Mouse (Mus musculus) forebrain, embryonic 14.5 days (tissue): ENCODE measurements around the gene Mapk1. TPM values are rescaled to one million over a fixed set of nuclear protein-coding genes. Genes with fewer than 3 reads are reported as not detected.
A peak's percentile ranks its signal among the peaks of the same experiment; 100 is the strongest.

Experiments used
- ATAC-seq: fragments of 200-750 bp; cut with Nextera tagmentation; 2 replicates; pipeline ENCODE4 v1.8.0; 2017; ENCODE audit warnings: mild to moderate bottlenecking, moderate library complexity
- DNase-seq: peaks from one replicate; pipeline ENCODE4 v3.0.0-alpha.2; 2015; ENCODE audit warnings: low spot score
- H3K27ac ChIP-seq: fragments of 300-500 bp; sonication (generic); 2 replicates; pipeline ENCODE4 v1.5.1; 2014; ENCODE audit warnings: low read depth, mild to moderate bottlenecking, control low read depth, low read length, moderate library complexity
- H3K27me3 ChIP-seq: fragments of 300-500 bp; sonication (generic); replicated peaks from 2 replicates; pipeline ENCODE4 v1.6.1; 2014; ENCODE audit warnings: low read length, control low read depth, mixed read lengths; ENCODE audit not compliant: control insufficient read depth, insufficient read depth
- H3K36me3 ChIP-seq: fragments of 300-500 bp; sonication (generic); 2 replicates; pipeline ENCODE4 v1.6.1; 2014; ENCODE audit warnings: low read length, control low read depth; ENCODE audit not compliant: control insufficient read depth, insufficient read depth
- H3K4me1 ChIP-seq: fragments of 300-500 bp; sonication (generic); 2 replicates; pipeline ENCODE4 v1.6.1; 2014; ENCODE audit warnings: antibody characterized with exemption, low read length, control low read depth; ENCODE audit not compliant: control insufficient read depth, insufficient read depth
- H3K4me2 ChIP-seq: fragments of 300-500 bp; sonication (generic); 2 replicates; pipeline ENCODE4 v1.6.1; 2014; ENCODE audit warnings: mild to moderate bottlenecking, control low read depth, low read length
- H3K4me3 ChIP-seq: fragments of 300-500 bp; sonication (generic); 2 replicates; pipeline ENCODE4 v1.5.1; 2014; ENCODE audit warnings: low read depth, low read length, control low read depth
- H3K9ac ChIP-seq: fragments of 300-500 bp; sonication (generic); 2 replicates; pipeline ENCODE4 v1.6.1; 2014; ENCODE audit warnings: mild to moderate bottlenecking, low read length, control low read depth, moderate library complexity
- H3K9me3 ChIP-seq: fragments of 300-500 bp; sonication (generic); replicated peaks from 2 replicates; pipeline ENCODE4 v1.6.1; 2016; ENCODE audit warnings: low read length, control low read depth, mixed read lengths; ENCODE audit not compliant: control insufficient read depth
- WGBS: fragments of 180-500 bp; shearing (Covaris S2); extraction: QIAGEN DNeasy Blood & Tissue Kit; methylation state at CpG from one replicate; pipeline ENCODE4 v1.1.7; 2014; 5-methylcytosine and 5-hydroxymethylcytosine counted together
- polyA plus RNA-seq: library from polyadenylated mRNA; unstranded; fragments of >200 nt; fragmentation: Nextera tagmentation; extraction: Ambion mirVana; gene quantifications from 2 replicates; pipeline ENCODE4 v1.2.1, GENCODE M21; 2014

The Mapk1 gene
- polyA plus RNA-seq, 1 experiment from 2014 or later, result 217 TPM

- 15% methylated on average over 3 of the region's 3 CpGs for WGBS
- Histone ChIP-seq H3K36me3 (no peaks in the 10 kb centered on the region), H3K27me3 (no peaks in the 10 kb centered on the region), H3K9me3 (no peaks in the 10 kb centered on the region), H3K27ac (peak overlapping the region; percentile 44; the same call in 1 of the 2 replicates), H3K9ac (no peak overlapping the region), H3K4me3 (no peak overlapping the region), H3K4me2 (no peak overlapping the region), H3K4me1 (peaks cover 7% of the 10 kb centered on the region; the same call in 1 of the 2 replicates)
- DNase-seq (peak; percentile 84), ATAC-seq (peak; percentile 82)
These were observed 72.4 kb downstream of the Mapk1 start for GRCm38 (mm10) chr16:17055584-17055983.

GRCm38 (mm10) chr16:17062338-17062737, 79.2 kb downstream of the Mapk1 start:
- H3K9ac ChIP-seq, result no peak overlapping the region
- H3K27me3 ChIP-seq, result no peaks in the 10 kb centered on the region
- ATAC-seq (no peak), DNase-seq (no peak)
- WGBS, result 40% methylated on average over 1 of the region's 1 CpGs
- H3K9me3 ChIP-seq, result no peaks in the 10 kb centered on the region
- no peaks in the 10 kb centered on the region for H3K36me3 ChIP-seq
- H3K4me2 ChIP-seq, result no peak overlapping the region
- H3K4me3 ChIP-seq, result no peak overlapping the region
- no peaks in the 10 kb centered on the region for H3K4me1 ChIP-seq
- no peak overlapping the region for H3K27ac ChIP-seq

GRCm38 (mm10) chr16:17067552-17067951, 84.4 kb downstream of the Mapk1 start:
- Histone ChIP-seq H3K9ac (no peak overlapping the region), H3K36me3 (peaks cover 5% of the 10 kb centered on the region; the same call in 1 of the 2 replicates), H3K4me3 (no peak overlapping the region), H3K4me2 (no peak overlapping the region), H3K27me3 (no peaks in the 10 kb centered on the region), H3K9me3 (no peaks in the 10 kb centered on the region), H3K27ac (no peak overlapping the region), H3K4me1 (peaks cover 10% of the 10 kb centered on the region)
- ATAC-seq, result no peak
- no peak for DNase-seq
- WGBS, result 91% methylated on average over 2 of the region's 2 CpGs

- WGBS, result under 1% methylated on average over 68 of the region's 76 CpGs
- Histone ChIP-seq H3K4me2 (peak within 1 kb of the TSS; percentile 72), H3K4me1 (peaks cover 10% of the 10 kb centered on the region), H3K4me3 (peak within 1 kb of the TSS; percentile 86), H3K9me3 (no peaks in the 10 kb centered on the region), H3K27ac (peak within 1 kb of the TSS; percentile 93), H3K9ac (peak within 1 kb of the TSS; percentile 93), H3K27me3 (no peaks in the 10 kb centered on the region), H3K36me3 (peaks cover 14% of the 10 kb centered on the region)
- DNase-seq (peak; percentile 90), ATAC-seq (peak; percentile 96)
These were observed 86.6 kb downstream of the Mapk1 start, which contains the start of gene Ypel1 for GRCm38 (mm10) chr16:17069511-17070443. Gene Ypel1, plus strand, starts transcription at chr16:17069696.

- Histone ChIP-seq H3K4me1 (peaks cover 10% of the 10 kb centered on the region), H3K9me3 (no peaks in the 10 kb centered on the region), H3K9ac (peak overlapping the region; percentile 93), H3K4me2 (peak overlapping the region; percentile 72), H3K36me3 (peaks cover 24% of the 10 kb centered on the region), H3K27ac (no peak overlapping the region), H3K4me3 (peak overlapping the region; percentile 86), H3K27me3 (no peaks in the 10 kb centered on the region)
- 37% methylated on average over 6 of the region's 6 CpGs for WGBS
- ATAC-seq (no peak), DNase-seq (no peak)
These were observed 87.5 kb downstream of the Mapk1 start for GRCm38 (mm10) chr16:17070716-17071115.

DNA sequence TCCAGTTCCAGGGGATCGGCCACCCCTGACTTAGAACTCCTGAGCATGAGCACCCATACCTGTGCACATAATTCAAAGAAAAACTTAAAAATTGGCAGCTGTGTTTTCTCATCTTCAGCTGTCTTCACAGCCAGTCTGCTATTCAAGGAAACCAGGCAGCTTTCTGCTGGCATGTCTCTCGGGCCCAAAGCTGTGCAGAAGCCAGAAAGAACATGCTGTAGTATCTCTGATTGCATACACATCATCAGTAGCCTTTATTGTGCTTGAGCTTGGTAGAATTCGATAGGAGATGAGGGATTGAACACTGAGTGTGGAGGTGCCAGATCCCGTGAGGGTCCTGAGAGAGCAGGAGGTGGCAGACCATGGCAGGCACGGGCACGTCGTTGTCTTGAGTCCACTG, 89.8 kb downstream of the Mapk1 start:
- Histone ChIP-seq H3K9me3 (no peaks in the 10 kb centered on the region), H3K27me3 (no peaks in the 10 kb centered on the region), H3K4me2 (no peak overlapping the region), H3K27ac (0 out of 2 replicates have a peak overlapping the region, but pooled peaks have one; percentile 28), H3K4me1 (peaks cover 13% of the 10 kb centered on the region), H3K4me3 (no peak overlapping the region), H3K36me3 (peaks cover 39% of the 10 kb centered on the region), H3K9ac (no peak overlapping the region)
- ATAC-seq (no peak), DNase-seq (peak; percentile 46)
- 89% methylated on average over 7 of the region's 7 CpGs for WGBS

DNA sequence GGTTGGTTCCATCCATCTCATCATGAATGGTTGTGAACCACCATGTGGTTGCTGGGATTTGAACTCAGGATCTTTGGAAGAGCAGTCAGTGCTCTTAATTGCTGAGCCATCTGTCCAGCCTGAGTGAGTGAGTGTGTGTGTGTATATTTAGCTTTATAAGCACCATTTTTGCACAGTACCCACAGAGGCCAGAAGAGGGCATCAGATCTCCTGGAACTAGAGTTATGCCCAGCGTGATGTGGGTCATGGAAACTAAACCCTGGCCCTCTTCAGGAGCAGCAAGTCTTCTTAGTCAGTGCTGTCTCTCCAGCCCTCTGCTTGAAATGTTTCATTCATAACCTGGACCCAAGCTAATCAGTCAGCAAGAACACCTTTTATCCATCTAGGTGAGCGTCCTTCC, 93.1 kb downstream of the Mapk1 start:
- H3K9ac ChIP-seq, result no peak overlapping the region
- no peak overlapping the region for H3K4me2 ChIP-seq
- DNase-seq (no peak), ATAC-seq (no peak)
- no peak overlapping the region for H3K27ac ChIP-seq
- no peak overlapping the region for H3K4me3 ChIP-seq
- no peaks in the 10 kb centered on the region for H3K9me3 ChIP-seq
- peaks cover 9% of the 10 kb centered on the region; the same call in 1 of the 2 replicates for H3K4me1 ChIP-seq
- peaks cover 66% of the 10 kb centered on the region for H3K36me3 ChIP-seq
- WGBS, result 90% methylated on average over 2 of the region's 2 CpGs
- no peaks in the 10 kb centered on the region for H3K27me3 ChIP-seq

GRCm38 (mm10) chr16:17076869-17077268, 93.7 kb downstream of the Mapk1 start:
- Histone ChIP-seq H3K4me1 (peaks cover 5% of the 10 kb centered on the region; the same call in 1 of the 2 replicates), H3K36me3 (peaks cover 72% of the 10 kb centered on the region), H3K9me3 (no peaks in the 10 kb centered on the region), H3K27ac (no peak overlapping the region), H3K27me3 (no peaks in the 10 kb centered on the region), H3K4me2 (no peak overlapping the region), H3K9ac (no peak overlapping the region), H3K4me3 (no peak overlapping the region)
- DNase-seq (no peak), ATAC-seq (no peak)

GRCm38 (mm10) chr16:17078101-17078500, 94.9 kb downstream of the Mapk1 start:
- peak; percentile 69 for ATAC-seq
- Histone ChIP-seq H3K9me3 (no peaks in the 10 kb centered on the region), H3K4me3 (no peak overlapping the region), H3K27me3 (no peaks in the 10 kb centered on the region), H3K36me3 (peaks cover 79% of the 10 kb centered on the region), H3K9ac (no peak overlapping the region), H3K27ac (peak overlapping the region; percentile 39; the same call in 1 of the 2 replicates), H3K4me2 (no peak overlapping the region), H3K4me1 (0 out of 2 replicates have a peak, but pooled peaks cover 3% of the 10 kb centered on the region)
- DNase-seq, result peak; percentile 75
- 56% methylated on average over 7 of the region's 7 CpGs for WGBS
